Mouse (Mus musculus) limb, embryonic 15.5 days (tissue): Measurements from ENCODE around the gene Olfr429. TPM values are rescaled to one million over a fixed set of nuclear protein-coding genes. Genes with fewer than 3 reads are reported as not detected.
"Not testable (repeated sequence)": the region's sequence is repeated elsewhere in the genome, so short reads cannot be mapped to it uniquely, and the experiment has no call there.

ENCODE experiments used
- ATAC-seq: fragments of 200-750 bp; cut with Nextera tagmentation; 2 replicates; pipeline ENCODE4 v1.8.0; 2017; ENCODE audit warnings: low read depth, moderate TSS enrichment; ENCODE audit not compliant: insufficient number of reproducible peaks, low FRiP score, low TSS enrichment
- H3K27ac ChIP-seq: fragments of 300-500 bp; sonication (generic); 2 replicates; pipeline ENCODE4 v1.5.1; 2015; ENCODE audit warnings: moderate library complexity, mild to moderate bottlenecking, inconsistent platforms
- H3K27me3 ChIP-seq: fragments of 300-500 bp; sonication (generic); 2 replicates; pipeline ENCODE4 v1.6.1; 2015; ENCODE audit warnings: inconsistent platforms
- H3K36me3 ChIP-seq: fragments of 300-500 bp; sonication (generic); 2 replicates; pipeline ENCODE4 v1.6.1; 2015; ENCODE audit warnings: inconsistent platforms
- H3K4me1 ChIP-seq: fragments of 300-500 bp; sonication (generic); 2 replicates; pipeline ENCODE4 v1.6.1; 2015; ENCODE audit warnings: inconsistent platforms
- H3K4me2 ChIP-seq: fragments of 300-500 bp; sonication (generic); 2 replicates; pipeline ENCODE4 v1.6.1; 2015; ENCODE audit warnings: mild to moderate bottlenecking, inconsistent platforms
- H3K4me3 ChIP-seq: fragments of 300-500 bp; sonication (generic); 2 replicates; pipeline ENCODE4 v1.5.1; 2015; ENCODE audit warnings: mild to moderate bottlenecking, inconsistent platforms
- H3K9ac ChIP-seq: fragments of 300-500 bp; sonication (generic); 2 replicates; pipeline ENCODE4 v1.6.1; 2015; ENCODE audit warnings: inconsistent platforms
- H3K9me3 ChIP-seq: fragments of 300-500 bp; sonication (generic); 2 replicates; pipeline ENCODE4 v1.6.1; 2016; ENCODE audit warnings: inconsistent platforms
- WGBS: fragments of 180-500 bp; shearing (Covaris S2); methylation state at CpG from one replicate; pipeline ENCODE4 v1.1.7; 2015; 5-methylcytosine and 5-hydroxymethylcytosine counted together
- polyA plus RNA-seq: library from polyadenylated mRNA; unstranded; fragments of >200 nt; fragmentation: Nextera tagmentation; extraction: Ambion mirVana; gene quantifications from 2 replicates; pipeline ENCODE4 v1.2.1, GENCODE M21; 2015

Olfr429 gene
- not detected in 2 replicates for polyA plus RNA-seq

- no peak for ATAC-seq
- no peaks in the 10 kb centered on the region for H3K27me3 ChIP-seq
- no peaks in the 10 kb centered on the region for H3K9me3 ChIP-seq
- H3K4me2 ChIP-seq: no peak within 1 kb of the TSS
- H3K4me3 ChIP-seq: no peak within 1 kb of the TSS
- H3K36me3 ChIP-seq: no peaks in the 10 kb centered on the region
- H3K9ac ChIP-seq: no peak within 1 kb of the TSS
- no peaks in the 10 kb centered on the region for H3K4me1 ChIP-seq
- H3K27ac ChIP-seq: no peak within 1 kb of the TSS
- WGBS: 85% methylated on average over 2 of the region's 2 CpGs
Observed at GRCm38 (mm10) chr1:174084031-174084430, at the start of gene Olfr429. TSS of gene Olfr429 (plus strand) at chr1:174084331.

GRCm38 (mm10) chr1:174035841-174036240 is 48.3 kb upstream of the Olfr429 start:
- no peaks in the 10 kb centered on the region for H3K4me1 ChIP-seq
- H3K4me2 ChIP-seq: no peak overlapping the region
- WGBS: 30% methylated on average over 4 of the region's 4 CpGs
- H3K36me3 ChIP-seq: no peaks in the 10 kb centered on the region
- no peak overlapping the region for H3K27ac ChIP-seq
- no peak overlapping the region for H3K9ac ChIP-seq
- no peak for ATAC-seq
- no peak overlapping the region for H3K4me3 ChIP-seq
- H3K27me3 ChIP-seq: no peaks in the 10 kb centered on the region
- no peaks in the 10 kb centered on the region for H3K9me3 ChIP-seq

GRCm38 (mm10) chr1:174038480-174038879 is 45.7 kb upstream of the Olfr429 start:
- no peak overlapping the region for H3K4me2 ChIP-seq
- H3K4me3 ChIP-seq: no peak overlapping the region
- no peak overlapping the region for H3K27ac ChIP-seq
- no peaks in the 10 kb centered on the region for H3K4me1 ChIP-seq
- no peak for ATAC-seq
- no peaks in the 10 kb centered on the region for H3K9me3 ChIP-seq
- no peaks in the 10 kb centered on the region for H3K36me3 ChIP-seq
- WGBS: 85% methylated on average over 3 of the region's 3 CpGs
- H3K27me3 ChIP-seq: no peaks in the 10 kb centered on the region
- H3K9ac ChIP-seq: no peak overlapping the region

GRCm38 (mm10) chr1:174040523-174041177 is 43.5 kb upstream of the Olfr429 start, which contains the start of gene Olfr433:
TSS of gene Olfr433 (plus strand) at chr1:174040705.
- WGBS: 63% methylated on average over 7 of the region's 7 CpGs
- Histone ChIP-seq H3K27me3 (no peaks in the 10 kb centered on the region), H3K4me1 (no peaks in the 10 kb centered on the region), H3K9me3 (no peaks in the 10 kb centered on the region), H3K4me3 (no peak within 1 kb of the TSS), H3K9ac (no peak within 1 kb of the TSS), H3K36me3 (no peaks in the 10 kb centered on the region), H3K27ac (no peak within 1 kb of the TSS), H3K4me2 (no peak within 1 kb of the TSS)
- no peak for ATAC-seq

GRCm38 (mm10) chr1:174042091-174042884 is 41.8 kb upstream of the Olfr429 start:
- ATAC-seq: not testable (repeated sequence)
- 88% methylated on average over 12 of the region's 12 CpGs for WGBS

GRCm38 (mm10) chr1:174044431-174044830 is 39.7 kb upstream of the Olfr429 start:
- H3K27me3 ChIP-seq: no peaks in the 10 kb centered on the region
- no peaks in the 10 kb centered on the region for H3K4me1 ChIP-seq
- no peak overlapping the region for H3K4me3 ChIP-seq
- H3K36me3 ChIP-seq: no peaks in the 10 kb centered on the region
- no peak for ATAC-seq
- no peaks in the 10 kb centered on the region for H3K9me3 ChIP-seq
- H3K9ac ChIP-seq: no peak overlapping the region
- H3K27ac ChIP-seq: no peak overlapping the region
- 56% methylated on average over 2 of the region's 2 CpGs for WGBS
- no peak overlapping the region for H3K4me2 ChIP-seq

More at GRCm38 (mm10) chr1:174042091-174042884, 41.8 kb upstream of the Olfr429 start:
- not testable (repeated sequence) for H3K27me3 ChIP-seq, H3K4me2 ChIP-seq, H3K27ac ChIP-seq, H3K9me3 ChIP-seq, H3K9ac ChIP-seq, H3K36me3 ChIP-seq, H3K4me3 ChIP-seq, H3K4me1 ChIP-seq

- not testable (repeated sequence) for H3K9me3 ChIP-seq, H3K4me1 ChIP-seq, H3K9ac ChIP-seq, H3K36me3 ChIP-seq, H3K27ac ChIP-seq, H3K27me3 ChIP-seq, H3K4me2 ChIP-seq, H3K4me3 ChIP-seq, ATAC-seq
- WGBS: 78% methylated on average over 6 of the region's 6 CpGs
Observed at GRCm38 (mm10) chr1:174048227-174048626, 35.9 kb upstream of the Olfr429 start.

- Histone ChIP-seq H3K27me3 (no peaks in the 10 kb centered on the region), H3K4me1 (no peaks in the 10 kb centered on the region), H3K4me2 (no peak within 1 kb of the TSS), H3K9me3 (no peaks in the 10 kb centered on the region), H3K4me3 (no peak within 1 kb of the TSS), H3K36me3 (no peaks in the 10 kb centered on the region), H3K27ac (no peak within 1 kb of the TSS), H3K9ac (no peak within 1 kb of the TSS)
- no peak for ATAC-seq
- 60% methylated on average over 2 of the region's 2 CpGs for WGBS
Observed at GRCm38 (mm10) chr1:174048893-174049292, 35.2 kb upstream of the Olfr429 start, which contains the start of gene Olfr432. TSS of gene Olfr432 (plus strand) at chr1:174049205.

- H3K9me3 ChIP-seq, H3K9ac ChIP-seq, ATAC-seq, H3K4me3 ChIP-seq, H3K4me2 ChIP-seq, H3K4me1 ChIP-seq, H3K27ac ChIP-seq, H3K27me3 ChIP-seq, H3K36me3 ChIP-seq: not testable (repeated sequence)
- WGBS: 59% methylated on average over 4 of the region's 4 CpGs
Observed at GRCm38 (mm10) chr1:174049357-174049756, 34.8 kb upstream of the Olfr429 start.

- Histone ChIP-seq H3K9ac (no peak overlapping the region), H3K27me3 (no peaks in the 10 kb centered on the region), H3K4me2 (no peak overlapping the region), H3K36me3 (no peaks in the 10 kb centered on the region), H3K4me3 (no peak overlapping the region), H3K4me1 (no peaks in the 10 kb centered on the region), H3K27ac (no peak overlapping the region), H3K9me3 (no peaks in the 10 kb centered on the region)
- WGBS: 87% methylated on average over 4 of the region's 4 CpGs
- no peak for ATAC-seq
Observed at GRCm38 (mm10) chr1:174050532-174050931, 33.6 kb upstream of the Olfr429 start.

- H3K36me3 ChIP-seq: no peaks in the 10 kb centered on the region
- no peak overlapping the region for H3K4me3 ChIP-seq
- no peak for ATAC-seq
- no peak overlapping the region for H3K9ac ChIP-seq
- H3K27ac ChIP-seq: no peak overlapping the region
- no peaks in the 10 kb centered on the region for H3K27me3 ChIP-seq
- WGBS: 85% methylated on average over 4 of the region's 4 CpGs
- H3K4me2 ChIP-seq: no peak overlapping the region
- H3K9me3 ChIP-seq: no peaks in the 10 kb centered on the region
- H3K4me1 ChIP-seq: no peaks in the 10 kb centered on the region
Observed at GRCm38 (mm10) chr1:174051515-174051914, 32.6 kb upstream of the Olfr429 start.

- Histone ChIP-seq H3K27me3 (no peaks in the 10 kb centered on the region), H3K36me3 (no peaks in the 10 kb centered on the region), H3K27ac (no peak overlapping the region), H3K9me3 (no peaks in the 10 kb centered on the region), H3K4me3 (no peak overlapping the region), H3K9ac (no peak overlapping the region), H3K4me1 (no peaks in the 10 kb centered on the region), H3K4me2 (no peak overlapping the region)
- ATAC-seq: no peak
- WGBS: 81% methylated on average over 5 of the region's 5 CpGs
Observed at GRCm38 (mm10) chr1:174051931-174052536, 32.1 kb upstream of the Olfr429 start.
